In the genomic region with DNA sequence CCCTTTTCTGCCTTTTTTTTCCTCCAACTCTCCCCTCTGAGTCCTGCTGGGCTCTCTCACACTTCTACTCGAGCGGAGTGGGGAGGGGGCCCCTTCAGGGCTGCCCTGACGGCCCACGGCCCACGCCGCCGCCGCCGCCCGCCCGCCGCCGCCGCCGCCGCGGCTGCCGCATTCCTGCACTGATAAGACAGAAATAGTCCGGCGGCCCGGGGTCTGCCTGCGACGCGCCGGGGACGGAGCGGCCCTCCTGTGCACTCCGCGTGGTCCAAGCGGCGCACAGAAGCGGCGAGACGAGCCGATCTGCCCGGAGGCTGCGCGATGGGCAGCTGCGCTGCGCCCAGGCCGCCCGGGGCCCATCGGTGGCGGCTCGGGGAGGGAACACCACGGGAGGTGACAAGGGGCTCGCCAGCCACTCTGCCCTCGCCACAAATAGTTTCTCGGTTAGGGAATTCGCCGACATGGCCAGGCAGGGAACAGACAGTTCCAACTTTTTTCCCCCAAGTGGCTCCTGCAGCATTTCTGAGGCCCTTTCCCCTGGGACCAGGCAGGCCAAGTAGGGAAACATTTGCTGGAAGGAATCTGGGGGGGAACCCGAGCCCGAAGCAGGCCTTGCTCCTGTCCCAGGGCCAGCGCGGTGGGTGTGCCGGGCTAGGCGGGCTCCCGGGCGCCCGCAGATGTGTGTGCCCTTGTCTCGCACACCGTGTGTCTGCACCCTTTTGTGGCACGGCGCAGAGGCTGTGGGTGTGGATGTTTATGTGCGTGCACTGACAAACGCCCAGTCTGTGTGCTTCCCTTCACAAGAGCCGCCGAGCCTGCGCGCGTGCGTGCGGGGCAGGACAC, we compare ENCODE assay signal across 8 mouse cellular contexts. TPM values are rescaled to one million over a fixed set of nuclear protein-coding genes. Genes with fewer than 3 reads are reported as not detected.
DNase-seq lines count a peak whose midpoint lies in the region; ATAC-seq and TF ChIP-seq lines count a peak whose summit lies in the region.

No protein-coding gene starts in this region.

- intact Hi-C loops in gastrocnemius, adult 2 months (cut with DNase I) = loop anchor here (2.0 kb wide), 1 partner anchor 63 kb away; no protein-coding TSS in a partner anchor

- H3K4me3 ChIP-seq in cerebellum, adult 2 months (replicated peaks; ENCODE audit: insufficient read depth, low read depth, low read length) = peak overlapping the region; percentile 61
- peak overlapping the region; percentile 41 for H3K4me3 ChIP-seq in bone marrow macrophage, adult 2 months (ENCODE audit: insufficient read depth, low read length)
- peak overlapping the region; percentile 77 for H3K4me3 ChIP-seq in gastrocnemius, adult 2 months
- H3K4me3 ChIP-seq in hindbrain, embryonic 15.5 days = peak overlapping the region; percentile 59
- H3K4me3 ChIP-seq in liver, embryonic 11.5 days (ENCODE audit: low read depth, low read length) = peak overlapping the region; percentile 55

- H3K9ac ChIP-seq in hindbrain, embryonic 15.5 days = peak overlapping the region; percentile 79
- H3K9ac ChIP-seq in liver, embryonic 11.5 days (ENCODE audit: low read depth, low read length) = peak overlapping the region; percentile 68

- no peak for TF ChIP-seq CTCF in cerebellum, adult 2 months (IDR thresholded peaks at IDR 0.05; ENCODE audit: borderline replicate concordance, insufficient read depth, low read depth, low read length)
- TF ChIP-seq CTCF in bone marrow macrophage, adult 2 months (IDR thresholded peaks at IDR 0.05; ENCODE audit: low read depth, low read length) = no peak
- no peak for TF ChIP-seq CTCF in gastrocnemius, adult 2 months (IDR thresholded peaks at IDR 0.05)

- H3K9me3 ChIP-seq in hindbrain, embryonic 15.5 days = no peaks in the 10 kb centered on the region
- H3K9me3 ChIP-seq in liver, embryonic 11.5 days (ENCODE audit: control insufficient read depth, low read length) = no peaks in the 10 kb centered on the region

- peak overlapping the region; percentile 97 for H3K4me2 ChIP-seq in hindbrain, embryonic 15.5 days
- peak overlapping the region; percentile 65 for H3K4me2 ChIP-seq in liver, embryonic 11.5 days

- no peaks in the 10 kb centered on the region for H3K27me3 ChIP-seq in cerebellum, adult 2 months (ENCODE audit: control insufficient read depth, insufficient read depth, low read length)
- H3K27me3 ChIP-seq in hindbrain, embryonic 15.5 days = no peaks in the 10 kb centered on the region
- peaks cover 94% of the 10 kb centered on the region for H3K27me3 ChIP-seq in liver, embryonic 11.5 days (replicated peaks; ENCODE audit: control insufficient read depth, insufficient read depth, low read length)

- H3K36me3 ChIP-seq in hindbrain, embryonic 15.5 days = no peaks in the 10 kb centered on the region
- H3K36me3 ChIP-seq in liver, embryonic 11.5 days (ENCODE audit: control insufficient read depth, insufficient read depth, low read length) = no peaks in the 10 kb centered on the region

- peak; percentile 16; the same call in 1 of the 2 replicates for ATAC-seq in hindbrain, embryonic 15.5 days (ENCODE audit: low FRiP score, low read depth)
- ATAC-seq in liver, embryonic 11.5 days (replicated peaks; ENCODE audit: low FRiP score) = 0 out of 2 replicates have a peak, but pooled peaks have one; percentile 8

- DNase-seq in cerebellum, adult 2 months = peak; percentile 50 to 62
- no peak for DNase-seq in cerebellum, adult 11 months
- DNase-seq in gastrocnemius, adult 2 months = peak; percentile 90
- DNase-seq in liver, embryonic 11.5 days (ENCODE audit: low spot score) = peak; percentile 73
- peak; percentile 55 for DNase-seq in naive thymus-derived CD4-positive, alpha-beta T cell, adult 2 months (ENCODE audit: low read depth)
- peak; percentile 79 for DNase-seq in yolk sac, embryonic 10.5 days (ENCODE audit: low spot score)

- WGBS in cerebellum, adult 2 months = 2% methylated on average over 73 of the region's 73 CpGs
- WGBS in hindbrain, embryonic 15.5 days = under 1% methylated on average over 73 of the region's 73 CpGs
- WGBS in liver, embryonic 11.5 days = under 1% methylated on average over 72 of the region's 73 CpGs

- no peak for TF ChIP-seq POLR2A in cerebellum, adult 2 months (IDR thresholded peaks at IDR 0.05; ENCODE audit: borderline replicate concordance, insufficient read depth, low read length)
- TF ChIP-seq POLR2A in bone marrow macrophage, adult 2 months (IDR thresholded peaks at IDR 0.05; ENCODE audit: borderline replicate concordance, low read depth, low read length) = no peak

- H3K27ac ChIP-seq in cerebellum, adult 2 months (ENCODE audit: insufficient read depth, low read length) = peak overlapping the region; percentile 70
- no peak overlapping the region for H3K27ac ChIP-seq in bone marrow macrophage, adult 2 months (ENCODE audit: insufficient read depth, low read depth, low read length)
- peak overlapping the region; percentile 100 for H3K27ac ChIP-seq in gastrocnemius, adult 2 months
- H3K27ac ChIP-seq in hindbrain, embryonic 15.5 days (replicated peaks) = peak overlapping the region; percentile 95
- H3K27ac ChIP-seq in liver, embryonic 11.5 days (ENCODE audit: low read depth, low read length) = peak overlapping the region; percentile 62

- H3K4me1 ChIP-seq in cerebellum, adult 2 months (ENCODE audit: control insufficient read depth, insufficient read depth, low read length) = peaks cover 31% of the 10 kb centered on the region
- peaks cover 2% of the 10 kb centered on the region; the same call in 1 of the 2 replicates for H3K4me1 ChIP-seq in bone marrow macrophage, adult 2 months (ENCODE audit: control insufficient read depth, insufficient read depth, low read length)
- H3K4me1 ChIP-seq in hindbrain, embryonic 15.5 days (replicated peaks) = peaks cover 93% of the 10 kb centered on the region
- H3K4me1 ChIP-seq in liver, embryonic 11.5 days (replicated peaks; ENCODE audit: control insufficient read depth, insufficient read depth, low read length) = peaks cover 29% of the 10 kb centered on the region

RNA-seq across cellular contexts. Expression of gene Chpf2, which starts 15.6 kb away (rescaled TPM):
- polyA plus RNA-seq in cerebellum, adult 2 months (2012; rRNA removed) = 46.3 and 48.9 TPM in 2 replicates
- 29.9 and 31.5 TPM in 2 replicates for polyA plus RNA-seq in bone marrow macrophage, adult 2 months (2012; ENCODE audit: insufficient read depth, insufficient read length, missing spikeins)
- 10 to 100 TPM in 1 of 2 experiments, 1 to 10 TPM in 1; 6.4 to 10.1 TPM for total RNA-seq in gastrocnemius, adult 2 months (2021)
- polyA plus RNA-seq in hindbrain, embryonic 15.5 days (2015; fragmentation: Nextera tagmentation; extraction: Ambion mirVana) = 18.7 and 19.0 TPM in 2 replicates
- polyA plus RNA-seq in liver, embryonic 11.5 days (2014; fragmentation: Nextera tagmentation; extraction: Ambion mirVana) = 14.6 TPM in 2 replicates

RNA-seq across cellular contexts. Expression of gene Smarcd3, which starts 22.1 kb away (rescaled TPM):
- polyA plus RNA-seq in cerebellum, adult 2 months (2012; rRNA removed) = 89.9 and 102 TPM in 2 replicates
- polyA plus RNA-seq in bone marrow macrophage, adult 2 months (2012; ENCODE audit: insufficient read depth, insufficient read length, missing spikeins) = not detected in 2 replicates
- 100 to 1,000 TPM; 172 to 203 TPM for total RNA-seq in gastrocnemius, adult 2 months (2021)
- polyA plus RNA-seq in hindbrain, embryonic 15.5 days (2015; fragmentation: Nextera tagmentation; extraction: Ambion mirVana) = 134 and 138 TPM in 2 replicates
- 13.6 and 15.2 TPM in 2 replicates for polyA plus RNA-seq in liver, embryonic 11.5 days (2014; fragmentation: Nextera tagmentation; extraction: Ambion mirVana)

RNA-seq across cellular contexts. Expression of gene Abcf2, which starts 24.9 kb away (rescaled TPM):
- polyA plus RNA-seq in cerebellum, adult 2 months (2012; rRNA removed) = 101 TPM in 2 replicates
- 32.7 and 34.5 TPM in 2 replicates for polyA plus RNA-seq in bone marrow macrophage, adult 2 months (2012; ENCODE audit: insufficient read depth, insufficient read length, missing spikeins)
- 100 to 1,000 TPM; 105 to 117 TPM for total RNA-seq in gastrocnemius, adult 2 months (2021)
- polyA plus RNA-seq in hindbrain, embryonic 15.5 days (2015; fragmentation: Nextera tagmentation; extraction: Ambion mirVana) = 78.7 and 82.1 TPM in 2 replicates
- 122 and 144 TPM in 2 replicates for polyA plus RNA-seq in liver, embryonic 11.5 days (2014; fragmentation: Nextera tagmentation; extraction: Ambion mirVana)

RNA-seq across cellular contexts. Expression of gene 4931409K22Rik, which starts 45.5 kb away (rescaled TPM):
- not detected in 2 replicates for polyA plus RNA-seq in cerebellum, adult 2 months (2012; rRNA removed)
- polyA plus RNA-seq in bone marrow macrophage, adult 2 months (2012; ENCODE audit: insufficient read depth, insufficient read length, missing spikeins) = not detected in 2 replicates
- total RNA-seq in gastrocnemius, adult 2 months (2021) = not detected
- polyA plus RNA-seq in hindbrain, embryonic 15.5 days (2015; fragmentation: Nextera tagmentation; extraction: Ambion mirVana) = 0.10 and 0.18 TPM in 2 replicates
- polyA plus RNA-seq in liver, embryonic 11.5 days (2014; fragmentation: Nextera tagmentation; extraction: Ambion mirVana) = 0.18 TPM in 1 of 2 replicates, not detected in the other

Comparison
In these comparisons a context has a peak if more than half of its experiments do, and no peak if none do; other contexts are left out.
1. RNA of gene Smarcd3, which starts 22.1 kb away (polyA plus RNA-seq): 134 to 138 TPM in hindbrain, embryonic 15.5 days, 89.9 to 102 TPM in cerebellum, adult 2 months and 13.6 to 15.2 TPM in liver, embryonic 11.5 days; not detected in bone marrow macrophage, adult 2 months; every median in the first group is over 10 times any median in the second.
2. Peak in every context shown above with its lines, with median percentiles within 50 percentile points of each other: H3K4me3 ChIP-seq.